Mouse (Mus musculus): ENCODE measurements at regions not wholly inside any gene's neighbourhood (a gene's known extent, or its start where the extent isn't known, plus 50 kb on each side); places are given as distances from the start of the nearest gene placed in this dataset.
A peak's percentile ranks its signal among the peaks of the same experiment; 100 is the strongest.

GRCm38 (mm10) chr2:158909086-158909485 lies 114.5 kb downstream of the Dhx35 start:
- DNase-seq (ENCODE audit: low spot score), result no peak

- no peak for DNase-seq (ENCODE audit: low spot score)
Observed at GRCm38 (mm10) chr2:158910325-158910724, 115.7 kb downstream of the Dhx35 start.

DNA sequence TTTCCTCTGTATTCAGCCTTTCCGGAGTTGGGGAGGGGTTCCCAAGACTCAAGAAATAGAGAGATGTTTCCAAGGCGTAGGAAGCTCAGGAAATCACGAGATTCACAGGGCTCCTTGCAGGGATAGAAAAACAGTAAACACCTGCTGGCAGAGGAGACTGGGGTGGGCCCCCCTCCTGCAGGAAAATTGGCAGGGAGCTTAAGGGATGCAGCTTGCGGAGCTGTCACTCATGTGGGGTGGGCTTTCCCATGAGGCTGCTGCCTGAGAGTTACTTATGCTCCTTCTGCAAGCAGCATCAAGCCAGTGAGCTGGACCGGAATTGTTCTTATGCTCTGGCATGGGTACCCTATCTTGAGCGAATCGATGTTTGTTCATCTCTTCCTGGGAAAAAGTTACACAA lies 116.6 kb downstream of the Dhx35 start:
- DNase-seq (ENCODE audit: low spot score), result no peak

- peak; percentile 25 for DNase-seq (ENCODE audit: low spot score)
Observed at GRCm38 (mm10) chr2:158912631-158913258, 118.1 kb downstream of the Dhx35 start.

DNA sequence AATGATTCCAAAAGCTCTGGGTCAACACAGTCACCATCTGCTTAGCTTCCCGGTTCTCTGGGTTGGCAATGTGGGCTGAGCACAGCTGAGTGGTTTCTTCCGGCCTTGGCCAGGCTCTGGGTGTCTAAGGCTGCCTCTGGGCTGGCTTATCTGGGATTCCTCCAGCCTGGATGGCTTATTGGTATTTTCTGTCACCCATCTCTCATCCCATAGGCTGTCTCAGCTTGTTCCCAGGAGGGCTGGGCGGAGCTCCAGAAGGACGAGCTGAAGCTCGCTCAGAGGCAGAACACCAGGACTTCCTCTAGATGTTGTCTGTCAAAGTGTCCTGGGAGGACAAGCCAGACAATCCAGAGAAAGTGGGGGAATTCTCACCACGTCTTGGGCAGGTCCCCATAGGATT lies 122.8 kb downstream of the Dhx35 start:
- DNase-seq (ENCODE audit: low spot score), result no peak

DNA sequence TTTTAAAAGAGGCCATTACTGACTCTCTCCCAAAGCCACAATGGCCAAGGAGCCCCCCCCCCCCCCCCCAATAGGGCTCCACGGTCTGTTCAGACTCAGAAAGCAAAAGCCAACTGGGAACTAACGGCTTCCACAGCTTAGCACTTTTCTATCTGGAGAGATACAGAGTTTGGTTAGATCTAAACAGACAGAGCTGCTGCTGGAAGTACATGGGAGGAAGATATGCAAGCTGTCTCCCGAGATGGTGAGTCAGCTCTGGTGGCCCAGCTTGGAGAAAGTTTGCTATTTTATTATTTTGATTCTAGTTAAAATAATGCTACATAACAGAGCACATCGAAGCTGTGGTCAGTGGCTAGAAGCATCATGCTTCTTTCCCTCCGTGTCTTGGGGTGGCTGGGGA lies 123.7 kb downstream of the Dhx35 start:
- DNase-seq (ENCODE audit: low spot score), result no peak

GRCm38 (mm10) chr2:158921342-158922255 lies 127.0 kb downstream of the Dhx35 start:
- DNase-seq (ENCODE audit: low spot score), result no peak

DNA sequence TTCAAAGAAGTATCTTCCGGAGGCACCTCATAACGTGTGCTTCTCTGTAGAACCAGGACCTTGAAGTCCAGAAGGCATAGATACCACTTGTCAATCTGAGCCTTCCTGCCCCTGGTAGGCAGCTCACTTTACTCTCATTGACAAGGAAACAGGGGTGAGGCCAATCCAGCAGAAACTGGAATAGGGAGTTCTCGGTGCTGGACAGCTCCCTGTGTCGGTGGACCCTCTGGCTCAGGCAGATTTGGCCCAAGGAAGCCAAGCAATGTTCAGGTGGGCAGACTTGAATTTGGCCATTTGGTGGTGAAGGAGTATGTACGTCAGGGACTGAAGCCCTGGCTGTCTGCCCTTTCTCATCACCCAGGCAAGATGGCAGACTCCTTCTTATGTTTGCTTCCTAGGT lies 128.2 kb downstream of the Dhx35 start:
- DNase-seq (ENCODE audit: low spot score), result no peak

DNA sequence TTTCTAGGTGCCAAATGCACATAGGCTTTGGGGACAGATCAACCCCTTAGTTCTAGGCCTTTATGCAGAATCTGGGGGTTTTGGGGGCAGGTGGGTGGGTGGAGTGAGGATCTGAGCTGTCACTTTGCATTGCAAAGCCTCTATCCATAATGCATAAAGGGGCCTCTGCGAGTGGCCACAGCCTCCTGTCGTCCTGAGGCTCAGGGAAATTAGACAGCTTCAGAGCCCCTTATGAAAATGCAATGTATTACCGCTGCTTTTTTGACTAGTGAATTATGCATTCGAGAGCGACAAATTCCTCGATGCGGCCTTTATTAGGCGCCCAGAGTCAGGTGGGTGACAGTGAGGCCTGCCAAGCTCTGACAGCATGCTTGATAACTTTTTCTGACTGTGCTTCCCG lies 134.9 kb downstream of the Dhx35 start:
- no peak for DNase-seq (ENCODE audit: low spot score)

GRCm38 (mm10) chr2:158937948-158938565 lies 143.4 kb downstream of the Dhx35 start:
- no peak for DNase-seq (ENCODE audit: low spot score)

- no peak for DNase-seq (ENCODE audit: low spot score)
Observed at GRCm38 (mm10) chr2:158949418-158949817, 154.8 kb downstream of the Dhx35 start.

DNA sequence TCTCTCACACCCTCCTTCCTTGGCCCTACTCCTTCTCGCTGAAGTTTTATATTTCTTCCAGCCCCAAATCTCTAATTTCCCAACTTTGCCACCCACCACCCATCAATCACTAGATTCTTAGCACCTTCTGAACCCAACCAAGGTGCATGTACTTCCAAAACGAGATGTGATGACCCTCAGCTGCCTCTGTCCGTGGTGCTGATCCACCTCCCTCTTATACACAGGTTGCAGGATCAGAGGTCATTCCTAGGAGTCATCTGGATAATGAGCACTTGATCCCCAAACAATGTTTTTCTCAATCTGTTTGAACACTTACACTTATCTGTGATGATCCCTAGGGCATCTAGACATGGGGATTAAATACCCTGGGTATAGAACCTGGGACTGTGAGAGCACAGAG lies 156.5 kb downstream of the Dhx35 start:
- no peak for DNase-seq (ENCODE audit: low spot score)

DNA sequence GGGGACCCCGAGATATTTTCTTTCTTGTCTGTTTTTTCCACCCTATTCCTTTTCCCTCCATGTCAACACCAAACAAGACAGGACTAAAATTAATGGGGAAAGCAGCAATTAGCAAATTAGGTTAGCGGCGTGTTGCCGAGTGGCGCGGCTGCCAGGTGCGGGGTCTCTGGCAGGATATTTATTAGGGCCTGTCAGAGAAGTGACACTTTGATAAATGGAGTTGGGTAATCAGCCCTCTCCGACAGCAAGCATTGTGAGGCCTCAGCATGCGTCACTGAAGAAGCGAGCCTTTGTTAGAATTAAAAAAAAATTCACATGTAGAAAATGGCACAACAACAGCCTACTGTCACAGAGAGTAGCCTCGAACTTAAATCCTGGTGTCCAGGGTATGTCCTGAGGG lies 162.3 kb downstream of the Dhx35 start:
- DNase-seq (ENCODE audit: low spot score), result no peak

GRCm38 (mm10) chr2:158965003-158965665 lies 170.5 kb downstream of the Dhx35 start:
- DNase-seq (ENCODE audit: low spot score), result peak; percentile 56

GRCm38 (mm10) chr2:158972178-158972577 lies 177.6 kb downstream of the Dhx35 start:
- no peak for DNase-seq (ENCODE audit: low spot score)

GRCm38 (mm10) chr2:158985529-158986148 lies 191.0 kb downstream of the Dhx35 start:
- peak; percentile 20 for DNase-seq (ENCODE audit: low spot score)

DNA sequence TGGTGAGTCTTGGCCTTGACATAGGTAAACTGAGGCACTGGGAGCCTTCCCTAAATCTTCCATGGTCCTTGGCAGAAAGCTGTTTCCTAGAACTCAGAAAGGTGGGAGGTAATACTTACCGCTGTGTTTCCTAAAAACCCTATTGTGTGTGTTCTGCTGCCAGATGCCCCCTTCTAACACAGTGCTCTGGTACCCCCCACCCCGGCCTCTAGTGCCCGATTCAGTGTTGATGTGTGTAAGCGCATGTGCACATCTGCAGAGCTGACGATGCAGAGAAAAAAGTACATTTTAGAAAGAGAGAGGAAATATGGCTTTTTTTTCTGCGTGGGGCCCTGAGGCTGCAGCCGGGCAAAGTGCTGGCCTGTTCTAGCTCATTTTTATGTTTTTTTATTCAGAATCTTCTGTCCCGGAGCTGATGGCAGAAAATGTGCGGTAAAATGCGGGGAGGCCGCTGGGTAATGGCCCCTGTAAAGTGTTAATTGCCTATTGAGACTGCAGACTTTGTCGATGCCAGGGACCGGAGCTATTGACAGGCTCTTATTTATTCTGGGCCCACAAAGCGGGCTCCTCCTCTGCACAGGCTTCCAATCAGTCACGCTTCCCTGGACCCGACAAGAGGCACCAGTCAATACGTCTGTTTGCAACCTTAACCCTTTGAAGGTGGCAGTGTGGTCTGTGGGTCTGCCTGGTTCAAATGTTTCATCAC lies 208.0 kb downstream of the Dhx35 start:
- no peak for DNase-seq (ENCODE audit: low spot score)

- no peak for DNase-seq (ENCODE audit: low spot score)
Observed at GRCm38 (mm10) chr2:159003187-159003497, 208.5 kb downstream of the Dhx35 start.

DNA sequence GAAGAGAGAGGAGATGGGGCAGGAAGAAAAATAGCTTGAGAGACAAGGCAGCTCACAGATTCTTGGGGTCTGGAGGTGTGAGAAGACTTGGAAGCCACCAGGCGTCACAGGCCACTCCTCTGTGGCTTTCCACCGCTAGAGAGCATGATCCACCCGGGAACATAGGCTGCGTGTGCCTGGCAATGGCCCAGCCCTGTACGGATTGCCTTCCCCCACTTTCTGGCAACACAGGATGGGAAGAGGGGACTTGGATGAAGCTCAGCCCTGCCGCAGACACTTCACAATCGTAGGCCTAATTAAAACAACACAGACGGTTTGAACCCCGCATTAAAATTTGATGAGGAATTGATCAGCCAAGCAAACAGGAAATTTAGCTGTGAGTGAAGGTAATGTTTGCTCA lies 209.8 kb downstream of the Dhx35 start:
- no peak for DNase-seq (ENCODE audit: low spot score)

DNA sequence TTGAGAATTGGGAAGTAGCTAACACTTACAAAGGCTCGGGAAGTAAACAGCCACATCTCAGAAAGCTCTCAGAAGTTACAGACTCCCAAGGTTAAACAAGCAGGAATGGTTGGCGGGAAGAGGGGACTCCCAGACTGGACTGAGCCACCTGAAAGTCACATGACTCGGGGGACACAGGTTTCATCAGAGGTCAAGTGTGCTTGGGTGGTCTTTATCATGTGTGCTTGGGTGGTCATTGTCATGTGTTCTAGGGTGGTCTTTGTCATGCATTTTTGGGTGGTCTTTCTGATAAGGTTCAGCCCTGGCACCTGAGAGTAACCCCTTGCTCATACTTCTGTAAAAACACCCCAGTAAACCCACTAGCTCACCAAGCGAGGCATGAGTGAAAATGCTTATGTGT lies 218.1 kb downstream of the Dhx35 start:
- no peak for DNase-seq (ENCODE audit: low spot score)

- DNase-seq (ENCODE audit: low spot score), result no peak
Observed at GRCm38 (mm10) chr2:159014553-159014952, 219.9 kb downstream of the Dhx35 start.

Data from urinary bladder, postnatal 14 days (tissue).